Mouse (Mus musculus): ENCODE data around the gene Rgl1. TPM values are rescaled to one million over a fixed set of nuclear protein-coding genes. Genes with fewer than 3 reads are reported as not detected.
"Not testable (repeated sequence)": the region's sequence is repeated elsewhere in the genome, so short reads cannot be mapped to it uniquely, and the experiment has no call there.

Rgl1 gene
- total and polyA plus RNA-seq, 2 experiments from 2014 or later = 22.5 to 27.8 TPM

DNA sequence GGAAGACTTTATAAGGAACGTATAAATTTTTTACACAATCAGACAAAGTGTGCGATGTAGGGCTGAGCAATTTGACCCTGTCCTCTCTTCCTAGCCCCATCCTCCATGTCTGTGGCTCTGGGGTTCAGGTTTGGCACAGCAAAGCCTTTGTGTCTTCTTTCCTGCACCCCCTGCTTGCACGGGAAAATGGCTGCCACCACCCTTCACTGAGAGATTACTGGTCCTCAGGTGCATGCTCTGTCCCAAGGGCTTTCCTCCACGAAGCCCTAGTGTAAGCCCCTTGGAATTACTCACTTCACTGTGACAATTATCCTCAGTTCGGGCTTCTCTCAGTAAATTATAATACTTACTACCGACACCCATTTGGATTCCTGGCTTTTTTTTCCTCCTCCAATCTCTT lies 109.5 kb downstream of the Rgl1 start:
- H3K9me3 ChIP-seq (ENCODE audit: low read length) = no peaks in the 10 kb centered on the region
- no peaks in the 10 kb centered on the region for H3K27me3 ChIP-seq (ENCODE audit: insufficient read depth, low read length)
- ATAC-seq = no peak
- H3K4me3 ChIP-seq (ENCODE audit: low read depth, low read length) = no peak overlapping the region
- H3K27ac ChIP-seq (ENCODE audit: low read depth, low read length) = no peak overlapping the region
- no peak overlapping the region for H3K9ac ChIP-seq
- H3K4me2 ChIP-seq (ENCODE audit: low read depth) = no peak overlapping the region
- no peaks in the 10 kb centered on the region for H3K4me1 ChIP-seq (ENCODE audit: insufficient read depth)
- no peaks in the 10 kb centered on the region for H3K36me3 ChIP-seq (ENCODE audit: insufficient read depth)
- TF ChIP-seq CTCF (IDR thresholded peaks at IDR 0.05; ENCODE audit: low read depth) = no peak
- 84% methylated on average over 6 of the region's 6 CpGs for WGBS
- DNase-seq = no peak

DNA sequence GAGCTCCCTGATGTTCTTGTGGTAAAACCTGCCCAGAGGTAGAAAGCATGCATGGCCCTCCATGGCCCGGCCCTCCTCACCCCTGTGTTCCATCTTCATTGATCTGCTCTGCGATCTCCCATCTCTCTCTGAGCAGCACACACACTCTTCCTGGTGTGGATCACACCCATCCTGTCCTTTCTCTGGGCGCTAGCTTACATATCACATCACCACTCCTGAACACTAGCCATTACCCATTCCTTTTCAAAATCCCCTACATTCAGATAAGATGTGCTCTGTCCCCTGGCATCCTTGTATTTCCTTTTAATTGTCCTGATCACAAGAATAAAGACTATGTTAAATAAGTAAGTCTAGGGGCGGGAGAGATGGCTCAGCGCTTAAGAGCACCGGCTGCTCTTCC lies 111.3 kb downstream of the Rgl1 start:
- DNase-seq (no peak), ATAC-seq (no peak)
- H3K27ac ChIP-seq (ENCODE audit: low read depth, low read length) = no peak overlapping the region
- H3K9ac ChIP-seq = no peak overlapping the region
- no peak overlapping the region for H3K4me3 ChIP-seq (ENCODE audit: low read depth, low read length)
- WGBS = 94% methylated on average over 6 of the region's 6 CpGs
- no peak overlapping the region for H3K4me2 ChIP-seq (ENCODE audit: low read depth)
- no peaks in the 10 kb centered on the region for H3K9me3 ChIP-seq (ENCODE audit: low read length)
- H3K4me1 ChIP-seq (ENCODE audit: insufficient read depth) = no peaks in the 10 kb centered on the region
- H3K27me3 ChIP-seq (ENCODE audit: insufficient read depth, low read length) = no peaks in the 10 kb centered on the region
- H3K36me3 ChIP-seq (ENCODE audit: insufficient read depth) = no peaks in the 10 kb centered on the region
- TF ChIP-seq CTCF (IDR thresholded peaks at IDR 0.05; ENCODE audit: low read depth) = no peak

DNA sequence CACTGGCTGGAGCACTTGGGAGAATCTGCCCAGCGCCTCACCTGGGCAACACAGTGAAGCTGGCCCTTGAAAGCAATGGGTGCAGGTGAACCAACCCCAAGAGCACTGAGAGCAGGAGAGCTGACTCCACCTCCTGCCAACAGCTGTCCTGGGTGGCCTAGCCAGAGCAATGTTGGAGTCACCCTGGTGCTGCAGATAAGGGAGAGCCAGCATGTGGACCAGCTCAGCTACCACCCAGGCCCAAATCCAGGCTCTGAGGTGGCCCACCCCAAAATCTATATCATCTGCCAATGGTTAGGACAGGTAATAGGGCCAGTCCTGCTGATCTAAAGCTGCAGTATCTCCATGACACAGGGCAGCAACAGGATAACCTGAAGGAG lies 114.7 kb downstream of the Rgl1 start:
- no peaks in the 10 kb centered on the region for H3K36me3 ChIP-seq (ENCODE audit: insufficient read depth)
- no peak overlapping the region for H3K4me3 ChIP-seq (ENCODE audit: low read depth, low read length)
- H3K4me1 ChIP-seq (ENCODE audit: insufficient read depth) = no peaks in the 10 kb centered on the region
- no peak for ATAC-seq
- no peak for DNase-seq
- H3K9ac ChIP-seq = no peak overlapping the region
- no peaks in the 10 kb centered on the region for H3K9me3 ChIP-seq (ENCODE audit: low read length)
- no peak overlapping the region for H3K27ac ChIP-seq (ENCODE audit: low read depth, low read length)
- no peak for TF ChIP-seq CTCF (IDR thresholded peaks at IDR 0.05; ENCODE audit: low read depth)
- WGBS = 86% methylated on average over 1 of the region's 1 CpGs
- H3K4me2 ChIP-seq (ENCODE audit: low read depth) = no peak overlapping the region
- H3K27me3 ChIP-seq (ENCODE audit: insufficient read depth, low read length) = no peaks in the 10 kb centered on the region

DNA sequence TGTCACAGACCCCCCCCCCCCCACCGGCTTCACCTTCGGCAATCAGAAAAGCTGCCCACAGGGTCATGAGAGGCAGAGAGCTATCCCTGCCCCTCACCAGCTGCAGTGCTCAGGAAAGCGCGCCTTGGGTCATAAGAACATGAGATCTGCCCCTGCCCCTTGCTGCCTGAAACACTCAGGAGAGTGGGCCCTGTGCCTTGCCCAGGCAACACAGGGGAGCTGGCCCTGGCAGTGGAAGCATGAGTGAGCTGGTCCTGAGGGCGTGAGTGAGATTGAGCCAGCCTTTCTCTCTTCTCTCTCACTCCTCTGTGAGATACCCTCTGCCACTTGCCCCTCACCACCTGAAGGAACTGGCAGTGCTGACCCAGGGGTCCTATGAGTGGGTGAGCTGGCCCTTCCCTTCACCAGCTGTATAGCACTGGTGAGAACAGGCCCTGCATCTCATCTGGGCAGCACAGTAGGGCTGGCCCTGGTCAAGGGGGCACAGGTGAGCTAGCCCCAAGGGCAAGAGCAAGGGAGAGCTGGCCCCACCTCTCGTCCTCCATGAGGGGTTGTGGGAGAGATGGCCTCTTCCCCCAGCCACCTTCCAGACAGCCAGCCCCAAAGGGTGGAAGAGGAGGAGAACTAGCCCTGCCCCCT lies 115.2 kb downstream of the Rgl1 start:
- DNase-seq = no peak
- no peak for TF ChIP-seq CTCF (IDR thresholded peaks at IDR 0.05; ENCODE audit: low read depth)
- H3K4me1 ChIP-seq (ENCODE audit: insufficient read depth) = no peaks in the 10 kb centered on the region
- ATAC-seq = no peak
- H3K27ac ChIP-seq (ENCODE audit: low read depth, low read length) = no peak overlapping the region
- H3K4me2 ChIP-seq (ENCODE audit: low read depth) = no peak overlapping the region
- no peaks in the 10 kb centered on the region for H3K9me3 ChIP-seq (ENCODE audit: low read length)
- H3K36me3 ChIP-seq (ENCODE audit: insufficient read depth) = no peaks in the 10 kb centered on the region
- H3K9ac ChIP-seq = no peak overlapping the region
- WGBS = 89% methylated on average over 6 of the region's 6 CpGs
- no peaks in the 10 kb centered on the region for H3K27me3 ChIP-seq (ENCODE audit: insufficient read depth, low read length)
- H3K4me3 ChIP-seq (ENCODE audit: low read depth, low read length) = no peak overlapping the region

DNA sequence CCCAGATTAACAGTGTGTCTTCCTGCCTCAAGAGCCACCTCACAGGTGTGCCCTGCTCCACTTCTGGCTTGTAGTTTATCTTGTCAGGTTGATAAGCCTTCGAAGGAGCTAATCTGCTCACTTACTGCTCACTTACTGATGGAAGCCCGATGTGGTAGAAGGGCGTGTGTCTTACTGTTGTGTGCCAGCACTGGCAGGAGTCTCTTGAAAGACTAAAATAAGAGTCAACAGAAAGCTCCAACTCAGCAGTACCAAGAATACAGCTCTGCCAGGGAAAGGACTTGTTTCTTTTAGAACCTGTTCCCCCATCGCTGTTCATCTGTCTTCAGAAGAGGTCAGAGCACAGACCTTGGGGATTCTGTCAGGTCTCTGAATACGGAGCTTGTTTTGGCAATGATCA lies 118.1 kb downstream of the Rgl1 start:
- no peak overlapping the region for H3K9ac ChIP-seq
- no peak overlapping the region for H3K4me2 ChIP-seq (ENCODE audit: low read depth)
- H3K4me3 ChIP-seq (ENCODE audit: low read depth, low read length) = no peak overlapping the region
- 83% methylated on average over 5 of the region's 5 CpGs for WGBS
- no peaks in the 10 kb centered on the region for H3K36me3 ChIP-seq (ENCODE audit: insufficient read depth)
- no peaks in the 10 kb centered on the region for H3K4me1 ChIP-seq (ENCODE audit: insufficient read depth)
- no peaks in the 10 kb centered on the region for H3K9me3 ChIP-seq (ENCODE audit: low read length)
- H3K27me3 ChIP-seq (ENCODE audit: insufficient read depth, low read length) = no peaks in the 10 kb centered on the region
- no peak overlapping the region for H3K27ac ChIP-seq (ENCODE audit: low read depth, low read length)
- DNase-seq = no peak
- TF ChIP-seq CTCF (IDR thresholded peaks at IDR 0.05; ENCODE audit: low read depth) = no peak
- no peak for ATAC-seq

DNA sequence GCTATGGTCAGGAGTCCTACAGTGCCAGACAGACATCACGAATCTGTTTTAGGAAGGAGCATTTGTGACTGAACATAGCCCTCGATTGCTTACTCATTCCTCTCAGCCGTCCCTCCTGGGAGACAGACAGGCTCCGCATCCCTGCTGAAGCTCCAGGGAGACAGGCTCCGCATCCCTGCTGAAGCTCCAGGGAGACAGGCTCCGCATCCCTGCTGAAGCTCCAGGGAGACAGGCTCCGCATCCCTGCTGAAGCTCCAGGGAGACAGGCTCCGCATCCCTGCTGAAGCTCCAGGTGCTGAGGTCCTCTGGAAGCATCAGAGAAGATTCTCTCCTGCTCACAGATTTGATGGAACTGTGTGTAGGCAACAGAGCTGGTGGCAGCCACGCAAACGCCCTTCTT lies 123.9 kb downstream of the Rgl1 start:
- DNase-seq; H3K9me3 ChIP-seq (ENCODE audit: low read length); H3K9ac ChIP-seq; H3K4me3 ChIP-seq (ENCODE audit: low read depth, low read length); H3K27me3 ChIP-seq (ENCODE audit: insufficient read depth, low read length); H3K4me2 ChIP-seq (ENCODE audit: low read depth); H3K27ac ChIP-seq (ENCODE audit: low read depth, low read length); H3K4me1 ChIP-seq (ENCODE audit: insufficient read depth); H3K36me3 ChIP-seq (ENCODE audit: insufficient read depth); ATAC-seq: not testable (repeated sequence)
- WGBS = 64% methylated on average over 10 of the region's 10 CpGs

DNA sequence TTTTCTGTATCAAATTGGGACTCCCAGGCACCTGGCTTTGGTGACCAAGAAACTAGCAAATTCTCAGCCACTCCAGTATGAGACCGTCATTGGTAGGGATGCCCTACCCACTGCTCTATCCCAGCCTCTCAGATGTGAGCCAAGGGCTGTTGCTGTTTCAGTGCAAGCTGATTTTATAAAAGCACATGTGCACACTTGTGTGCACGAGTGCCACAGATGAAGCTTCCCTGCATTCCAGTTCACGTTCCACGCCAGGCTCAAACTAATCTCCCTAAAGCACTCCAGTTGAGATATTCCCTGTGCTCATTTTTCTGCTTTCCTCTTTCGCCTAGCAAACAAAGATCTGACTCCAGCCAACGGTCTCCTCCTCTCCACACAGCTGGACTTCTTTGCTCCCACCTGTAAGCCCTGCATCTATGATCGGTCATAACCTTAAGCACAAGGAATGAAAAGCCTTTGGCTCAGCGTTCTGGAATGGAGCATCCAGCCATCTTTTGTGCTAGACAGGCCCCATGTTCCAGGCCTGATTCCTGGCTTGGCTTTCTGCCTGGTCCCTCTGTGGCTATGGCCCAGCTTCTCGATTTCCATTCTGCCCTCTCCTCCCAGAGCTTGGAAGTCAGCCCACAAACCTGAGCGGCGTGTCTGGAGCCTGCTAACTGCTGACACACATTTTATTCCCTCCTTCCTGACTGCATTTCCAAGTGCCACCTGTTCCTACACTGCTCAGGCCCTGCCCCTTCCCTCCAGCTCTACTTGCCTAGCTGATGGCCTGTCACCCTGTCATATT lies 125.8 kb downstream of the Rgl1 start:
- no peaks in the 10 kb centered on the region for H3K36me3 ChIP-seq (ENCODE audit: insufficient read depth)
- WGBS = 36% methylated on average over 11 of the region's 11 CpGs

More for the DNA sequence above, 125.8 kb downstream of the Rgl1 start:
- ATAC-seq (peak; percentile 89), DNase-seq (peak; percentile 85)
- Histone ChIP-seq H3K4me1 (ENCODE audit: insufficient read depth) (peaks cover 8% of the 10 kb centered on the region; the same call in 1 of the 2 replicates), H3K9ac (no peak overlapping the region), H3K4me3 (ENCODE audit: low read depth, low read length) (no peak overlapping the region), H3K27me3 (ENCODE audit: insufficient read depth, low read length) (no peaks in the 10 kb centered on the region), H3K27ac (ENCODE audit: low read depth, low read length) (peak overlapping the region; percentile 54), H3K4me2 (ENCODE audit: low read depth) (no peak overlapping the region), H3K9me3 (ENCODE audit: low read length) (no peaks in the 10 kb centered on the region)
- no peak for TF ChIP-seq CTCF (IDR thresholded peaks at IDR 0.05; ENCODE audit: low read depth)

Data from forebrain, postnatal 0 days (tissue).